Mouse (Mus musculus) cerebellum, adult 2 months (tissue): Measurements from ENCODE around the gene Cenpb.

Experiments used
- CTCF ChIP-seq: fragments of 200-500 bp; IDR thresholded peaks from 2 replicates; pipeline ENCODE4 v1.5.1; 2011; ENCODE audit warnings: low read depth, mild to moderate bottlenecking, control low read depth, low read length, moderate library complexity, borderline replicate concordance; ENCODE audit not compliant: insufficient read depth
- POLR2A ChIP-seq: fragments of 200-500 bp; IDR thresholded peaks from 2 replicates; pipeline ENCODE4 v1.6.1; 2011; ENCODE audit warnings: low read length, control low read depth, borderline replicate concordance; ENCODE audit not compliant: insufficient read depth

GRCm38 (mm10) chr2:131225178-131225577, 45.3 kb upstream of the Cenpb start:
- TF ChIP-seq POLR2A (no peak), CTCF (no peak)
